Mouse (Mus musculus) E14TG2a.4 (cell line): ENCODE results near the gene Sh3glb1.

Experiments
- CTCF ChIP-seq: conservative IDR thresholded peaks from 2 replicates; pipeline ENCODE4 v1.5.1; 2014; ENCODE audit warnings: low read length
- NANOG ChIP-seq: IDR thresholded peaks from 2 replicates; pipeline ENCODE4 v1.6.1; 2014; ENCODE audit warnings: borderline replicate concordance, low read length, mixed read lengths
- POU5F1 ChIP-seq: IDR thresholded peaks from 2 replicates; pipeline ENCODE4 v1.6.1; 2014; ENCODE audit warnings: low read length, borderline replicate concordance

GRCm38 (mm10) chr3:144717121-144717520, 3.0 kb downstream of the Sh3glb1 start:
- TF ChIP-seq CTCF (no peak), POU5F1 (no peak), NANOG (no peak)
